Mouse (Mus musculus) testis, postnatal 14 days (tissue): ENCODE data around the gene Ccnt1.

Experiments
- DNase-seq: peaks from one replicate; pipeline ENCODE4 v3.0.0; 2021; ENCODE audit warnings: low spot score

Gene Ccnt1

DNA sequence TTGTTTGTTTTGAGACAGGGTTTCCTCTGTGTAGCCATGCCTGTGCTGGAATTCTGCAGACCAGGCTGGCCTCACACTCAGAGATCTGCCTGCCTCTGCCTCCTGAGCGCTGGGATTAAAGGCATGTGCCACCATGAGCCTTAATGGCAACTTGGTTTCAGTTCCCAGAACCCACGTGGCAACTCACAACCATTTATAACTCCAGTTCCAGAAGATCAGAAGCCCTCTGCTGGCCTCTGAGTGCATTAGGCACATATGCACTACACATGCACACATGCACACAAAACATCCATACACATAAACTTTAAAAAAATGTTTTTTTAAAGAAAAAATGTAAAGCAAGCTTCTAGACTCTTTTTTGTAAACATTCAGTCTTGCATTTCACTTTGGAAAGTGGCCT lies 61.3 kb downstream of the Ccnt1 start:
- no peak for DNase-seq

DNA sequence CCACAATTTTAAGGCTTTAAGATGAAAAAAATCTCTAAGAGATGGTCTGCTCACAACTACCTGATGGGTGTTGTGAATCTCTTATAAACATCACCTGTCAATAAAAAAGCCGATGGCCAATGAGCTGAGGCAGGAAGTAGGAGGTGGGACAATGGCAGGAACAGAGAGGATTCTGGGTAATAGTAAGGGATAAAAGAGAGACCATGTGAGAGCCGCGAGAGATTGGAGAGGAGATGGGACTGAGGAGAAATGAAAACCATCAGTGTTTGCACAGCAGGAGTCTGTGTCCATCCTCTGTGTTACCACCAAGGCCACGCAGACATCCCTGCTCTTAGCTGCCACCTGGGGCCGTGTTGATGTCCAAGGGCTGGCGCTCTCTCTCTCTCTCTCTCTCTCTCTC lies 63.4 kb downstream of the Ccnt1 start:
- DNase-seq = no peak

DNA sequence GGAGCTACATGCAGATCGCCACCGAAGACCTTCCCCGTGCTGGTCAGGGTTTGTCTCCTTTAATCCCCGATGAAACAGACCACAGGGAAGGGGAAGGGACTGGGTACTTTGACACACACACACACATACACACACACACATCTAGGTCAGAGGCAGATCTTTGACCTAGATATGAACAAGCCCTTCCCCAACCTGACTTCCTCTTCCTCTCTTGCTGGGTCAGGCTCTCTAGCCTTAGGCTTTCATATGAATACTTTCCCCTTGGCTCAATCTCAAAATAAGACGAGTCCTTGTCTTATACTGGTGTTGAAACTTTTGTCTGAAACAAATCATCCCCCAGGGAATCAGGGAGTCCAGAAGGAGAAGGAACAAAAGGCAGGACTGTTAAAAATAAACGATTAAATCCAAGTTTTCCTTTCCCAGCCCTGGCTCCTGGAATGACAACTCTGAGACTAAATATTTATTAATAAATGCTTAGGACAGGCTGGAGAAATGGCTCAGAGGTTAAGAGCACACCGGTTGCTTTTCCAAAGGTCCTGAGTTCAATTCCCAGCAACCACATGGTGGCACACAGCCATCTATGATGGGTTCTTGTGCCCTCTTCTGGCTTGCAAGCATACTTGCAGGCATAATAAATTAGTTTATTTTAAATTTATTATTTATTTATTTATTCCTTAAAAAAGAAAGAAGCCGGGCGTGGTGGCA lies 64.3 kb downstream of the Ccnt1 start:
- no peak for DNase-seq

DNA sequence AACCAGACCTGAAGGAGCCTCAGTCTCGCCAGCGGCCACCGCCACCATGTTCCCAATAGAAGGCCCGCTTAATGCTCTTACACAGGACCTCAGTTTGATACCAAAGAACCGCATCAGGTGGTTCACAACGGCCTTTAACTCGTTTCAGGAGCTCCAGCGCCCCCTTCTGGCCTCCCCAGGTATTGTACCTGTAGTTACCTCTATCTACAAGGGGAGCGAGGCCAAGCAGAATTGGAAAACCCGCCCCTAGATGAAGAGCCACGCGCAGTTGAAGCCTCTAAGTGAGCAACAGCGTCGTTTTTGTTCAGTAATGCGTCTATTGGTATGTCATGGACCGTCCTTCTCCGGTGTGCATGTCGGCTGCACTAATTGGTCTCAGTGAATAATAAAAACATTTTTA lies 66.2 kb downstream of the Ccnt1 start:
- peak; percentile 74 for DNase-seq

DNA sequence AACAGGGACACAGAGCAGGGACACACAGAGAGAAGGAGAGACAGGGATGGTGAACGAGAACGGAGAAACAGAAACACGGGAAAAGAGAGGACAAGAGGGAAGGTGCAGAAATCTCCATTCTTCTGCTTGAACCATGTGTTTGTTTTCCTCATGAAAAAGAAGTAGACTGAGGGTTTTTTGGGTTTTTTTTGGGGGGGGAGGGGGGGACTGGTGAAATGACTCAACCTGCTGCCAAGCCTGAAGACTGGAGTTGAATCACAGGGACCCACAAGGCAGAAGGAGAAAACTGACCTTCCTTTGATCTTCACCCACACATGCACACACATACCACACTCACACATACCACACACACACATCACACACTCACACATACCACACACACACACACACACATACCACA lies 67.4 kb downstream of the Ccnt1 start:
- no peak for DNase-seq

DNA sequence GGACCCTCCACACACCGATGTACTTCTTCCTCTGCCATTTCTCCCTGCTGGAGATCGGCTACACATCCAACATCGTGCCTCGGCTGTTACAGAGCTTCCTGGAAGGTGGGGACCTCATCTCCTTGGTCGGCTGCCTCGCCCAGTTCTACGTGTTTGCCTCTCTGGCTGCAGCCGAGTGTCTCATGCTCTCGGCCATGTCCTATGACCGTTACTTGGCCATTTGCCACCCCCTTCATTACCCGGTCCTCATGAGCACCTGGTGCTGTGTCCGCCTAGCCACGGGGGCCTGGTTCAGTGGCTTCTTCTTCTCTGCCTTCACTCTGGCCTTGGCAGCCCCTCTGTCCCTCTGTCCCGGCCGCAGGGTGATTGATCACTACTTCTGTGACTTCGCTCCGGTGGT lies 73.1 kb downstream of the Ccnt1 start:
- no peak for DNase-seq

DNA sequence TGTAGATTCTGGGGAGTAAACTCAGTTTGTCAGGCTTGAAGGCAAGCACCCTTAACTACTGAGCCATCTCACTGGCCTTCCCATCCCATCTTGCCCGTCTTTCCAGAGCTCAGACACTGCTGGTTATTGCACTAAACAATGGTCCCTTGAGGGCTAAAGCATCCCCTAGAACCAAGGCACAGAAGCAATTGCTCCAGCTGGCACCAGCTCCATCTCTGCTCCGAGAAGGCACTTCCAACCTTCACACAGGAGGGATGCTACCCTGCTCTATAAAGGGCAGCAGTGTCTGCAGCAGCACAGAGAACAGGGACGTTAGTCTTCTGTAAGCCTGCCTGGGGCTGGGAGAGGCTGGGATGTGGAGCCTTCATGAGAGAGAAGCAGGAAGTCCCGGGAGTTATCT lies 78.6 kb downstream of the Ccnt1 start, which contains the start of gene Olfr279:
Gene Olfr279 (plus strand): TSS at position 301 of the 400 bp plus-strand sequence.
- DNase-seq = no peak

DNA sequence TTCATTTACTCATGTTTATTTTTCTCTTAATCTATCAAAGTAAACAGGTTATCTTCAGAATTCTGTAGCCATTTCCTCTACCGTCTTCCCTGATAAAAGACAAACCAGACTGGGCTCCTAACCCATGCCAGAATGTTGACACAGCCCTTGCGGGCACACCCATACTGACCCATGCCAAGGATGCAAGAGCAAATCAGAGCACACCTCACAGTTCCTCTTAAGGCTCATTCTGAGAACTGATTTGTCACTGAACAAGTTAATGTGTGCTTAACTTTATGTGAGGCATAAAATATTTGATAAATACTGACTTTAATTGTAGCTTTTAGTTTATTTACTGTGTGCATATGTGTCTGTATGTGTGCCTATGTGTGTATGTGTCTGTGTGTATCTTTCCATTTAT lies 79.4 kb downstream of the Ccnt1 start:
- DNase-seq = no peak
